Mouse (Mus musculus): ENCODE data around the gene Tpx2.

DNA sequence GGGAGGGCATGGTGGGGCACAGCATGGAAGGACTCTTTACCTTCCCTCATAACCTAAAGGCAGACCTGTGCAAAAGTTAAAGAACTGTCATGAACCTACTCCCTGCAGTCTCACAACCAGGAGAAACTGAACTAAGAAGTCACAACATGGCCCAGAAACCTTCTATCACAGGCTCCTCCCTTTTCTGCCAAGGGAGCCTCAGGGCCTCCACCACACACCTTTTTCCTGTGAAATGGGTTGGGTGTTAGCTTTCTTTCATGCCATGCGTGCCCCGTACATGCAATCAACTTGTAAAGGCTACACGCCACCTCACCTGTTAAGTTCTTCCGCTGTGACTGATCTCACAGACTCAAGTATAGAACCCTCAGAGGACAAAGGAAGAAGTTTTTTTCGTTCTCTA, 44.7 kb upstream of the Tpx2 start:
- TF ChIP-seq CTCF (IDR thresholded peaks at IDR 0.05; ENCODE audit: low read depth, low read length) (no peak), GATA2 (IDR thresholded peaks at IDR 0.05; ENCODE audit: borderline replicate concordance, low read depth, low read length) (no peak), GATA1 (IDR thresholded peaks at IDR 0.05; ENCODE audit: borderline replicate concordance, low read length) (no peak)
